Mouse (Mus musculus): ENCODE measurements around the gene Prl7a2. TPM values are rescaled to one million over a fixed set of nuclear protein-coding genes. Genes with fewer than 3 reads are reported as not detected.

Prl7a2 gene
- polyA plus RNA-seq (2017; shearing (Covaris generic)) = not detected

DNA sequence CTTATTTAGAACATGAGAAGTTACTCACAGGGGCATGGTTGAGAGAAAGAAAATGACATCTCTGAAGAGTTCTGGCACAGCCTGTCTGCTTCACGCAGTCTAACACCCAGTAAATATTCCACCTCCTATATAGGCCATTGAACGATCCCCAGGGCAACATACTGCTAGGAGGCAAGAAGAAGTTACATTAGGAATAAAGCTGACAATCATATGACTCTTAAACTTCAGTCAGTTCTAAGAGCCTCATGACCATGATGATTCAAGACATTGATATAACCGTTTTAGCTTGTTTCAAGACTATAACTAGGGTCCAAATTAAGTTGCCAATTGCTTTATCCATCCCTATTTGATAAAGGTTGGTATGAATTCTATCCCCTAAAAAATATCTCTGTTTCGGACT, at the start of gene Prl7a2:
Gene Prl7a2, minus strand, starts transcription at position 101 of the 400 bp plus-strand sequence.

DNA sequence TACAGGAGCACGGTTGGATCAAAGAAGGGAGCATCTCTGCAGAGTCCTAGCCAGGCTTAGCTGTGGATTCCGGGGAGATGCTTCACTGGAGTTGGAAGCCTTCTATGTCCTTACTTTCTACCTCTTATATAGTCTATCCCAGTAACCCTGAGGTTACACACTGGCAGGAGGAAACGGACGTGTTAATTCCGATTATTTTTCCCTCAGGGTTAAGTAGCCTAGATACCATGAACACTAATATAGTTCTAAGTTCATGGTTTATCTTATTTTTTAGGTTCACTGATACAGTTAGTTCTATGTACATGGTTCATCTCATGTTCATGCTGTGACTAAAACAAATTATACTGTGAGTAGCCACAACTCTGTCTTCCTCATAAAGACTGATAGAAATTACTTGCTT, 48.8 kb upstream of the Prl7a2 start, which contains the start of gene Prl7d1:
Gene Prl7d1, minus strand, starts transcription at position 101 of the 400 bp plus-strand sequence.

DNA sequence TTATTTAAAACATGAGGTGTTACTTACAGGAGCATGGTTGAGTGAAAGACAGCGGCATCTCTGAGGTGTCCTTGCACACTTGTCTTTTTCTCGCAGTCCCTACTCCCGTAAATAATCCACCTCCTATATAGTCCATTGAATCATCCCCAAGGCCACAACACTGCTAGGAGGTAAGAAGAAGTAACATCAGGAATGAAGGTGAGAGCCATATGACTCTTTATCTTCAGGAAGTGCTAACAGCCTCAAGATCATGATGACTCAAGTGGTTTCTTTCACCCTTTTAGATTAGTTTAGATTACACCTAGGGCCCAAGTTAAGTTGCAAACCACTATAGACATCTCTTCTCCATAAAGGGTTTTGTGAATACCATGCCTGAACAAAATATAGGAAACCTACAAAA, 25.4 kb downstream of the Prl7a2 start, which contains the start of gene Prl7a1:
Gene Prl7a1, minus strand, starts transcription at position 101 of the 400 bp plus-strand sequence.

DNA sequence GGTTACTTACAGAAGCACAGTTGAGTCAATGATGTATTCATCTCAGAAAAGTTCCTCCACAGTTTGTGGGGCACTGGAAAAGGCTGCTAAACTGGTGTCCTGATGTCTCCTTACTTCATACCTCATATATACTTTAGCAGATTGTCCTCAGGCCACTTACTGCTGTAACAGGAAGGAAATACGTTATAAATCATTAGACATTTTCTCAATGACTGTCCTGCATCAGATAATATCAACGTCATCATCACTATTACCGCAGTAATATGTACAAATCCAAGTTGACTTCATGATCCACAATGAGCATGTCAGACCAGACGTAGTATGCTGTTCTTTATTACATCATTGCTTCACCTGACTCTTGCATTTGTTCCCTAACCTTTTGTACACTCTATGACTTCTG, 57.4 kb downstream of the Prl7a2 start, which contains the start of gene Prl7b1:
Gene Prl7b1, minus strand, starts transcription at position 101 of the 400 bp plus-strand sequence.

Other genes with a start within 250 kb of the Prl7a2 start
- gene Prl8a6, start 229.3 kb downstream of the Prl7a2 start, polyA plus RNA-seq (2017; shearing (Covaris generic)) = not detected
- gene Prl8a8, start 154.8 kb downstream of the Prl7a2 start, polyA plus RNA-seq (2017; shearing (Covaris generic)) = not detected
- gene Prl8a9, start 103.4 kb downstream of the Prl7a2 start, polyA plus RNA-seq (2017; shearing (Covaris generic)) = not detected
- gene Prl8a1, start 85.9 kb downstream of the Prl7a2 start, polyA plus RNA-seq (2017; shearing (Covaris generic)) = not detected
- not detected for gene Prl7b1, start 57.5 kb downstream of the Prl7a2 start, polyA plus RNA-seq (2017; shearing (Covaris generic))
- gene Prl7a1, start 25.5 kb downstream of the Prl7a2 start, polyA plus RNA-seq (2017; shearing (Covaris generic)) = not detected
- not detected for gene Prl7d1, start 48.7 kb upstream of the Prl7a2 start, polyA plus RNA-seq (2017; shearing (Covaris generic))
- not detected for gene Prl7c1, start 112.8 kb upstream of the Prl7a2 start, polyA plus RNA-seq (2017; shearing (Covaris generic))
- gene Prl2a1, start 133.6 kb upstream of the Prl7a2 start, polyA plus RNA-seq (2017; shearing (Covaris generic)) = not detected
- gene Prl2c1, start 181.3 kb upstream of the Prl7a2 start, polyA plus RNA-seq (2017; shearing (Covaris generic)) = not detected